Mouse (Mus musculus) kidney, postnatal 25 days (tissue): ENCODE measurements around the gene Faf2.
"Not testable (repeated sequence)": the region's sequence is repeated elsewhere in the genome, so short reads cannot be mapped to it uniquely, and the experiment has no call there.

Experiments
- DNase-seq, 2 experiments: peaks; one replicate each; pipeline ENCODE4 v3.0.0; 2021; ENCODE audit warnings: mixed read lengths in 2 of 2

The Faf2 gene

DNA sequence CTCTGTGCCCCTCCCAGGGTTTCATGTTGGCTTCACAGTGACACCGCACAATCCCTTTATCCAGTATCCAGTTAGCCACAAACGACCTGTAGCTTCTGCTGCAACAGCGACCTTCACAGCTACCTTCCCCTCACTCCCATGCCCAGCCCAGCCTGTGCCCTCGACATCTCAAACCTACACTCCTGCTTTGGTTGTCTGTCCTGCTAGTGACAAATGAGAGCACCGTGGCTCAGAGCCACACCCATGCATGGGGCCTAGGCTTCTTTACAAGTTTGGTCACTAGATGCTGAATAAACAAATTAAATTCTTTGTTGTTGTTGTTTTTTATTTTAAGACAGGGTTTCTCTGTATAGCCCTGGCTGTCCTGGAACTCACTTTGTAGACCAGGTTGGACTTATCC is 14.4 kb upstream of the Faf2 start:
- no peak for DNase-seq

DNA sequence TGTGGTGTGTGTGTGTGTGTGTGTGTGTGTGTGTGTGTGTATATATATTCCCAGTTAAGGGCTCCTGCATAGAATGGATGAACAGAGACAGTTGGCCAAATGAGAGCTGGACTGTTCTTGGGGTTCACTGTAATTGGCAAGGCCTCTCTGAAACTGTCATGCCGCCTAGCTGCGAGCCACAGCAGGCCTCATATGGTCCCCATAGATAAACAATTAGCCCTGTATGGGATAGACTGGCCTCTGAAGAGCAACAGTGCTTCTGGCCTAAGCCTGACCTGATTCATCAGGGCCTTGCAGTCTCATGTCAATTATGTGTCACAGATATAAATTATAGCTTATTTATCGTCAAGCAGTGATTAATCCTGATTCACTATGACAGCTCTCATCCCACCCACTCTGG is 13.6 kb upstream of the Faf2 start:
- DNase-seq, result no peak

DNA sequence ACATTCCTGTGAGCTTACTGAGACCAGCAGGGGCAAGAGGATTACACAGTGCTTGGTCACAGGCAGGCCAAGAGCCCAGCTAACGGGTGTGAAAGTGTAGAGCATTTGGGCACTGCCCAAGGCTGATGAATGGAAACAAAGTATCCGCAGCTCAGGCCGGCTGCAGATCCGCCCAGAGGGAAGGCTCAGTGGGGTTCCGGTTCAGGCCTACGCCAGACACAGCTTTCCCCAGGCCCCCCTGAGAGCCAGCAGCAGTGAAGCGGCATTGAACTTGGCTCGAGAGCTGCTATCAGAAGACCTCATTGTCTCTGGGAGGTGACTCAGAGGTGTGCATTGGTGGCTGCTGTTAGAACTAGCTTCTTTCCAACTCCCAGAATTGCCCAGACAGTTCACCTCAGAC is 12.9 kb upstream of the Faf2 start:
- DNase-seq, result no peak

DNA sequence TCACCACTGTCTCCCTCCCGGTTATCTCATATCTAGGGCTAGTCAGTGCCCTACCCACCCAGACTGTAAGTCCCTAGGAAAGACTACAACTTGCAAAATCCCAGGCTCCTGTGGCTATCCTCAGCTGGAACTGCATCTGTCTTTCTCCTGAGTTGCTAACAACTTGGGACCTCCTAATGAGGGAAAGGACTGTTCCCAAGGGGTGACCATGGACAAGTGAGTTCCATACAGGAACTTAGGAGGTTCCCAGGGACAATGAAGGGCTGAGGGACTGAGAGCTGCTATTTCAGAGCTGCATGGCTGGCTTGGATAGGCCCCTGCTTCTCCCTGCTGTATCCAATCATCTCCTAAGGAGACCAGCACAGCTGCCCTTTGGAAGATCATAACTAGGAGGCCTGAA is 12.3 kb upstream of the Faf2 start:
- DNase-seq, result no peak

DNA sequence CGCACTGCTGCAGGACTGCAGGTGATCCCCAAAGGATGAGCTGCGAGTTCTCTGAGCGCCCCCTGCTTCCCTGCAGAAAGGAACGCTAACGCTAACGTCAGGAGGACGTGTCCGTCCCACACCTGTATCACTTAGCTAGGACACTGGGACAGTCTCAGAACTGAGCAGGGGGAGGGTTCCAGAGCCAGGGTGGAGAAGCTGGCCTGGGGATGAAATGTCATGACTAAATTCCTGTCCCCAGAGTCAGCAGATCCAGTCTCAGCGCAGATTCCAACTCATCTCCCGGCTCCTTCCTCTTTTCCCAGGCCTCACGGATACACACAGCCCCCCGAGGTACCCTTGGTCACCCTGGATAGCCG is 11.0 kb upstream of the Faf2 start:
- DNase-seq, result peak in 1 of 2 experiments; percentile 53

DNA sequence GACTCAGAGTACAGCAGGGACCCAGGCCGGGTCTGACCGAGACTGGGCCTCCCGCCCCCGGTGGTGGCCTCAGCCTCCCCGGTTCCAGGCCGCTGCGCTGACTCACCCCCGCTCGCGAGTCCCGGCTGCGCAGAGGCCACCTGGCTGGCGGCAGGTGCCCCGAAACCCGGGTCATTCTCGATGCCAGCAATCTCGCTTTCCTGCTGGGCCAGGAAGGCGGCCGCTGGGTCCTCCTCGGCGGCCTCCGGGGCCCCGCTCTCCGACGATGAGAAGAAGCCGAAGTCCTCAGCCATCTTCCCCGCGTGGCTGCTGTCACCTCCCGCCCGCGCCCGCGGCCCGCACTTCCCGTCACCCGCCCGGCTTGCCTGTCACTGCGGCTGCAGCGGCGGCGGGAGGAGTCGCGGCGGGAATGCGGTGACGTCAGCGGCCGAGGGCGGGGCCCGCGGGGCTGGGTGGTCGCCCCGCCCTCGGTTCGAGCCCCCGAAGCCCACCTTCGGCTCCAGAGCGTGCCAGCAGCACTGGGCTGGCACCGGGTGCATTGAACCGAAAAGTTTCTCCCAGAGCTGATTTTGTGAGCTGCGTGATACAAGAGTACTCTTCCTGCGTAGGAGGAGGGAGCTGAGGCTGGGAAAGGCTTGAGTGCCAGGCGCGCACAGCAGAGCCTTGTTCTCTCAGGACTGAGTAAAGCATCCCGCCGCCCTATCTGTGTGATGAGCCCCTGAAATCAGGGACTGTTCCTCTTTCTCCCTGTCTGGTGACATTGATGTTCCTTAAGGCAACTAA is 10.4 kb upstream of the Faf2 start, which contains the start of gene Cltb:
Gene Cltb, minus strand, starts transcription at position 373 of the 783 bp plus-strand sequence.
- peak; percentile 92 to 93 for DNase-seq

DNA sequence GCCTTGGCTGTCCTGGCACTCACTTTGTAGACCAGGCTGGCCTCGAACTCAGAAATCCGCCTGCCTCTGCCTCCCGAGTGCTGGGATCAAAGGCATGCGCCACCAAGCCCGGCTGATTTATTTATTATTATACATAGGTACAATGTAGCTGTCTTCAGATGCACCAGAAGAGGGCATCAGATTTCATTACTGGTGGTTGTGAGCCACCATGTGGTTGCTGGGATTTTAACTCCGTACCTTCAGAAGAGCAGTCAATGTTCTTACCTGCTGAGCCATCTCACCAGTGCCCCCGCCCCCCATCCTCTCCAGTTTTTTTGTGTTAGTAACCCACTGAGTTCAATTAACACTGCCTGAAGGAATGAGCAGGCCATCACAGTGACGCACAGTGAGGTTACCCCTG is 8.4 kb upstream of the Faf2 start:
- not testable (repeated sequence) for DNase-seq

DNA sequence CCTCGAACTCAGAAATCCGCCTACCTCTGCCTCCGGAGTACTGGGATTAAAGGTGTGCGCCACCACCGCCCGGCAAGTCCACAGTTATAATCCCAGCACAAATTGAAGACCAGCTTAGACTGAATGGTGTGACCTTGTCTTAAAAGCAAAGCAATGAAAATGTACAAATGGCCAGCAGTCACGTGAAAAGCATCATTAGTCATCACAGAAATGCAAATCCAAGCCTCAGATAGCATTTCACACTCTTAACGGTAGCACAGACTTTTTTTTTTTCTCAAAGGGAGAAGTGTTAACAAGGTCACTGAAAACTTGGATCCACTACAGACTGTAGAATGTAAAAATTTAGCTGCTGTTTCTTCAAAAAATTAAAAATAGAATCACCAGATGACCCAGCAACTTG is 5.3 kb upstream of the Faf2 start:
- DNase-seq, result no peak

DNA sequence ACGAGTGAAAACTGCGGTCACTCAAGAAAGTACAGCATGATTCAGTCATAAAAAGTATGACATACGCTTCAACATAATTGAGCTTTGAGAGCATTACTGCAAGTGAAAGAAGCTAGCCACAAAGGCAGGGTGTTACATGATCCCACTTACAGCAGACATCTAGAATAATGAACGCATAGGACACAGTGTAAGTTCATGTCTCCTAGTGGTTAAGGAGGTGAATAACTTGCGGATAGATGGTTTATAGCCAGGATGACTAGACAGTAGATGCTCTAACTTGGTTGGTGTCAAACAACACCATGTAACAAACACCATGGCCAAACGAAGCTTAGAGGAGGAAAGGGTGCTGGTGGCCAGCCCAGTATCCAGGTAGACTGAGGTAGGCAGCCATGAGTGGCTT is 4.6 kb upstream of the Faf2 start:
- DNase-seq, result no peak

DNA sequence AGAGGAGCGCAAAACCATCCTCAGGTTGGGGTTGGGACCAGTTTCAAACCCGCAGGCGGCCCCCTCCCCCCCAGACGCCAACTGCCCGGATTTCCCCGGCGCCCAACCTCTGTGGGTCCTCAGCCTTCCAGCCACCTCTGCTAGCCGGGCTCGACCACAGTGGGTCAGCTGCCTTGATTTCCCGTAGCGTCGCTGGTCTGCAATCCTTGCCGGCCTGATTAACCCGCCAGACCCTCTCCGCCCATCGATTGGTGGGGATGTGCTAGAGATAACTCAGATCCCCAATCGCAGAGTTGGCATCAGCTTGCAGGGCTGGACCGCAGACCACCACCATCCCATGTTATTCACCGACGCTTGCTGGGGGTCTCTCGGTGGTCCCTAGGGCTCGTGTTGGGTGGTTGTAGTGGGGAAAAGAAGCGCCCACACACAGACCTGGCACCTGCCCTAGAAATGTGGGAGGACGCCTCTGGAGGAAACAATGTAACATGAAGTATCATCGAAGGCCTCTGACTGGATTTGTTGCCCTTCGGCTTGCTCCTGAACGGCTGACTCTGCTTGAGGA is 457 bp downstream of the Faf2 start:
- no peak for DNase-seq

DNA sequence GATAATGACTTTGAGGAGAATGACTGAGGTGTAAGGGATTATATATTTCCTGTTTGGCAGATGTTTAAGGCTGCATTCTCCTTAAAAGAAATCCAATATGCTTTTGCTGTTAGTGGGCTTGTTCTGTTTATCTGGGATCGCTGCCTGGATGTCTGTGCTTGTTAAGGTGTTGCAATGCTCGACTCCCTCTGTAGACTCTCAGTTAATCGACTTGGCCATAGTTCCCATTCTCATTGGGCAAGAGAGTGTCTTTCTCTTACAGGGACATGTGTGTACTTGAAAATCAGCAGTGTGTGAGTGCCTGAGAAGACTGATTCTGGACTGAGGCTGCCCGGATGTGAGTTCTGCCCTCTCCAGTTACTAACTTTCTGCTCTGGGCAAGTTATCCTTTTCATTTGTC is 7.5 kb downstream of the Faf2 start:
- no peak for DNase-seq

DNA sequence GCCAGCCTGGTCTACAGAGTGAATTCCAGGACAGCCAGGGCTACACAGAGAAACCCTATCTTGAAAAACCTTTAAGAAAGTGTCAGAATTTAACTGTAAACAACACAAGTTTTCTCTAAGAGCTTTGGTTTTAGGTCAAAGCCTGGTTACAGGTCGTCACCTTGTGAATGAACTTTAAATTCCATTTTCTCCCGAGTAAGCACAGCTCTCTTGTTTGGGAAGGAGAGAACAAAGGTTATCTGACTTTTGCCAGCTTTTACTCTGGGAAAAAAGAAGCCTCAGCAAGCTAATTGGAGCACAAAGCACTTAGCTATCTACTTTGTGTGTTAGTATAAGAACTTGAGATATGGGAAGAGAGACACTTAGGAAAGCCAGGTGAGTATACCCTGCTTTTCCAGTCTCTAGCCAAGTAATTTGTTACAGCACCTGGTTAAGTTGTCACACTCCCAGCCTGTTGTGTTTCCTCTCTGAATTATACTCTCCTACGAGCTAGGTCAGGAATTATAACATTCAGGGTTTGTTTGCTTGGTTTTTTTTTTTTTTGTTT is 11.2 kb downstream of the Faf2 start:
- DNase-seq, result no peak

DNA sequence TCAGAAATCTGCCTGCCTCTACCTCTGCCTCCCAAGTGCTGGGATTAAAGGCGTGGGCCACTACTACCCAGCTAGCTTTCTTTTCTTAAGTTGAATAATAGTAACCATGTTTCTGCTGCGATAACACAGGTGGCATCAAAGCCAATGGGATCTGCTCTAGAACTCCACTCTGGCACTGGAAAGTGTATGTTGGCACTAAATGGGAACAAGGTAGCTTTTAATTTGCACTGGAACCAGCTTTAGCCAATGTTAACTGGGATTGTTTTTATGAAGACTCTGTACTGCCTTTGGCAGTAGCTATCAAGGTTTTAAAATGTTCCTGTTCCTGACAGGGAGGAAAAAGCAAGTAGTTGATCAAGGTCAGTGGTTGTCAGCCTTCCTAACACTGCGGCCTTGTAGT is 13.4 kb downstream of the Faf2 start:
- no peak for DNase-seq

DNA sequence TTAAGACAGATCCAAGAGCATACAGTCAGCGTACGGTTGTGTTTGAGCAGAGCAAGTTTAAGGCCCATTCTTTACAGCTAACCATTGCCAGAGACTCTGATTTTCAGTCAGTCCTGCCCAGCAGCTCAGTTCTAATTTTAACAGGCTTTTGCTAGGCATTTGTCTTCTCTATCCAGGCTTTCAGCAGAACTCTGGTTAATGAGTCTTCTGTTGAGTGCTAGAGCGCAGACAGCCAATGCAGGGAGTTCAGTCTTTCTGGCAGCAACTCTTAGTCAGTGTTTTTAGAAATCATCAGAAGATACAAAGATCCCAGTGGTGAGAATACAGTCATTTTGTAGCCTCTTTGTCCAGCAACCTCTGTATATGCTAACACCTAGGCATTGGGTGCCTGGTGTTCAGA is 28.9 kb downstream of the Faf2 start:
- peak in 1 of 2 experiments; percentile 9 for DNase-seq

DNA sequence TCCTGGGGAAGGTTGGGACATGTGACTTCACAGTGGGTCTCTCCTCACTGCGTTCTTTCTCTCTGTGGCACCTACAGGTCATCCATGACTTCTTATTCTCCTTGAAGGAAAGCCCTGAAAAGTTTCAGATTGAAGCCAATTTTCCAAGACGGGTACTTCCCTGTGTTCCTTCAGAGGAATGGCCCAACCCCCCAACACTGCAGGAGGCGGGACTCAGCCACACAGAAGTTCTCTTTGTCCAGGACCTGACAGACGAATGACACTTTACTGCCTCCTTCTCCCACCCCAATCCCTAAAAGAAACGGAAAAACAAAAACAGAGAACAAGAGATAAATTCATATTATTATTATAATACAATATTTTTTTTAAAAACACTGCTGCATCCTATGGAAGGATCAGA is 39.3 kb downstream of the Faf2 start:
- no peak for DNase-seq

DNA sequence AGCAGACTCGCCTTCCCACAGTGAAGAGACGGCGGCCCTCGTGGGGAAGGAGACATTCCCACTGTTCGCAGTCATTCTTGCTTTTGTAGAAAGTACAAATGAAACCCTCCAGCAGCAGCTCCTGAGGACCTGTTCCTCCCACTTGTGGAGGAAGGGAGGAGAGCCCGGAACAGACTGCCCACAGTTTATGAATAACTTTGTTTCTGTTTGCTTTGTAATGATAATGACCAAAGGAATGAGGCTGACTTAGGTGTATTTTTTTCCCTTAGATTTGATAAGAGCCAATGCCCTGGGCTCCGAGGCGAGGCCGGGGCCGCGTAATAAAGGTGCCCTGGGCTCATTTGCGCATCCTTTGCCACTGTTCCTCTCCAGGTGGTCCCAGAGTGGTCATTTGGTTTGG is 39.8 kb downstream of the Faf2 start:
- no peak for DNase-seq

DNA sequence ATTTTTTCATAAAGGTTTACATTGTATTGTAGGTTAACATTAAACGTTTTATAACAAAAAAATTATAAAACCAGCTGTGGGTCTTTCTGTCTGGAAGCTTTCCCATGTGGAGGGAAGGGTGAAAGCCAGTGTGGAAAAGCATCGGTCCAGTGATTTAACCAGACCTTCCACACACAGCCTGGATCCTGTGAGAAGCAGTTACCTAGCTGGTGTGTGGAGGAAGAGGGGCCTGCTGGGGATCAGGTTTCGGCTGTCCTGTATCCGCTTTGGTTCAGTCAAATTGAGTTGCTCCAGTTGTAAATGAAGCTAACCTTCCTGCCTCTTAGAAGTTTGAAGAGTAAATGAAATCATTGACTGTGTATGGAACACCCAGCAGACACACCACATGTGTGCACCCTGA is 42.4 kb downstream of the Faf2 start:
- DNase-seq, result no peak

DNA sequence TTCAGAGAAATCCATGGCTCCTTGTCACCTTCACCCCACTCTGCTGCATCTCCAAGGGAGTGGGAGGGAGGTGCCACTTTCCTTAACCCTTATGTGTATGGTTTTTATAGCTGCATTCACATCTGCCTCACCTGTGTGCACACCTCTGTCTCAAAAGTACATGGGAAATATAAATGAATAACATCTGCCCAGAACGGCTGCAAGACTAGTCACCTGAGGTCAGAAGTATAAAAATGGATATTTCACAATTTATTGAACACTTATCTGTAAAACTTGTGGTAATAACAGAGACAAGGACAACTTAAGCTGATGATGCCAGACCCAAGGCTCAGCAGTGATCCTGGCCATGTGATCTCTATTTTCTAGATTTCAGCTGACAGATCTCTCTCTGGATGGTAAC is 42.9 kb downstream of the Faf2 start:
- no peak for DNase-seq

DNA sequence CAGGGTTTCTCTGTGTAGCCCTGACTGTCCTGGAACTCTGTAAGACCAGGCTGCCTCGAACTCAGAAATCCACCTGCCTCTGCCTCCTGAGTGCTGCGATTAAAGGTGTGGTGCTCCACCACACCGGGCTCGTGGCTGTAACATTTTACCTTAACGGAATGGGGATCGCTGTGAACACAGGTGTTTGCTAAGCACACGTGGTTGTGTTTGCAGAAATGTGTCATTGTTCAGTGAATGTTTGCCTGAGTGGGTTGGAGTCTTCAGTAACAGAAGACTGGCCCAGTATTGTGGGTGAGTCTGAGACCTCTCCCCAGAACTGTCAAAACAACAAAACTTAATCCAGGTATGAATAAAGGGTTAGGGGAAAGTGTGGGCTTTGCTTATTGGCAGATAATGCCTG is 43.5 kb downstream of the Faf2 start:
- no peak for DNase-seq

DNA sequence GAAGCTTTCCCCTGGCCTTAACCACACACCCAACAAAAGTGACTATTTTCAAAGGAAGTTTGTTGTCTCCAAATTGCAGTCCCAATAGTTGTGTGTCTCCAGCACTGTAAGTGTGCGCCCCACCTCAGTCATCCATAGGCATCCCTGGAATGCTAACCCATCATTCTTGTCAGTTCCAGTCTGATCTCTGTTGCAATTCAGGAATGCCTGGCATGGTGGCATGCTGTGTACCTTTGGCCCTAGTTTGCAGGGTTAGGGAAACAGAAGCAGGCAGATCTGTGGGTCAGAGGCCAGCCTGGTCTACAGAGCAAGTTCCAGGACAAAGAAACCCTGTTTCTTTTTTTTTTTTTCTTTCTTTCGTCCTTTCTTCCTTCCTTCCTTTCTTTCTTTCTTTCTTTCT is 48.9 kb downstream of the Faf2 start:
- peak; percentile 49 to 59 for DNase-seq

DNA sequence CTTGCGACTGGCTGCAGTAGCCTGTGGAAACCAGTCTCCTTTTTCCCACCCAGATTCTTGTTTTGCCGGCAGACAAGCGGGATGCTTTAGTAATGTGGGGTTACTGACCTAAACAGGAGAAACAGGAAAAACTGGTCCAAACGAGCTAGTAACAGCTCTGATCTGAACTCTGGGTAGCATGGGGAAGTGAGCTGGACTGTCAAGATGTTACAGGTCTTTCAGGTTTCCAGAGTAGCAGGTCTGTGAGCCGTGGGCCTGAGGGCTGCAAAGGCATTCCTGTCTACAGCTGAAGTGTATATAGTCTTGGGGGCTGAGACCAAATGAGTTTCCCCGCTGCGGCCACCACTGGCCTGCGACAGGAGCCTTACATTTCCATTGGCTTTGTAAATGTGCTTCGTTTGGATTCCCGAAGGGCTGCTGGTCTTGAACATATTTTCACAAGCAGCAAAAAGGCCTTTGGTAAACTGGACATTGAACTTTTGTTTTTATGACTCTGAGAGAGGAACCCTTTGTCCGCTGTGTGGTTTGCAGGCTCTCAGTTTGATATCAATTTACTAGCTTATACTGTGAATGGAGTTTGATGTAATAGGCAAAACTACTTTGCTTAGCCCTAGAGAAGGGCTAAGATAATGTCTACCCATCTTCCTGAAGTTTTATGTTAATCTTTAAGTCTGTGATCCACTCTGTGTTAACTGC is 54.5 kb downstream of the Faf2 start:
- DNase-seq, result no peak

DNA sequence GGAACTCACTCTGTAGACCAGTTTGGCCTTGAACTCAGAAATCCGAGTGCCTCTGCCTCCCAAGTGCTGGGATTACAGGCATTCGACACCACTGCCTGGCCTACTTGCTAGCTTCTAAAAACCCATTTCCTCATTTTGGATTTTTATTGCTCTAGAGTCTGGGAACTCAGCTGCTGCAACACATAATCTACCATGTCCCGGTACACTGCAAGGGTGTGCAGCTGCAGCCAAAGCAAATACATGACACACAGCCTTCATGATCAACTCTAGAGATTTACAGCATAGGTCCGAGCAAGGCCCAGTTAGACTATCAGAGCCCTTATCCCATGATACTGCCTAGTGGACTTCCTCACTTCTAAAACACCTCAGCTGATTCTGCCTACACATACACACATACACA is 56.7 kb downstream of the Faf2 start:
- no peak for DNase-seq

DNA sequence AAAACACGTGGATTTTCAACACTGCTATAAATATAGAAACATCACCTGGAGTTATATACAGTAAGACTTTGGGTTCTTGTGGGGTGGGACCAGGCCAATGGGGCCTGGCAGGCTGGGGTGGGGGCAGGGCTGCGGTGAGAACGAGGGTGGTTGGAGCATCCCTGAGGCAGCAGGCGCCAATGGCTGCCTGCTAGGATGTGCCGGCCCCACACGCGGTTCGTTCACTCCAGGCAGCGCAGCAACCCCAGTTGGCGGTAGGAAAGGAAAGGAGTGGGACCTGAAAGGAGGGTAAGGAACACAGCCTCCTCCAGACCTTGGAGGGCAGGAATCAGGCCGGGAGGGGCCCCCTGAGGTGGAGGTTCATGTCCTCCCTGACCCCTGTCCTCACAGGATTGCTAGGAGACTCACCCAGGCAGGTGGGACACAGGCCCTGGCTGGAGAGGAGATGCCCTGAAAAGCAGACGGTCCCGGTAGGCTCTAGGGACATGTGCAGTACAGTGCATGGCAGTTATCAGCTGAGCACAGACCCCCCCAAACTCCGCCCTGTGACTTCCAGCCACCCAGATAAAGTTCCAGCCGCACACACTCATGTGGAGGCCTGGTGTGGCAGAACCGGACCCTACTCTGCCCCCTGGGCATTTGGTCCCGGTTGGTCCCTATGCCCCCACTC is 58.7 kb downstream of the Faf2 start:
- DNase-seq, result no peak

DNA sequence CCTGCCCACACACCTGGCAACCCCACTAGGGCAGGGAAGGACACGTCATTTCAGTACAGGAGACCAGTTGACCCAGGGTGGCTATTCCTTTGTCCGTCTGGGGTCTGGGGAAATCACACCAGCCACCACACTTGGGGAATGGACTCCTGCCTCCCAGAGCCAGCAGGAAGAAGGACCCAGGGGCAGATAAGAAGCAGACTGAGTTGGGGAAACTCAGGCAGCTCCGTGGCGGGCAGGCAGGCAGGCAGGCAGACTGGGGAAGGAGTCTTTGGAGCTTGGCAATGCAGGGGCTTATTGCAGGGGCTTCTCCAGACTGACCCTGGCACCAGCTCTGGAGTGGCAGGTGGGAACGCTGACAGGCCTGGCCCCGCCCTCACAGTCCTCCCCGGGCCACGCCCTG is 59.7 kb downstream of the Faf2 start:
- DNase-seq, result no peak
